Mouse (Mus musculus) adrenal gland, adult (tissue): Measurements from ENCODE around the gene Gm38100.

Source experiments
- DNase-seq, 2 experiments: peaks; one replicate each; pipeline ENCODE4 v3.0.0; 2022 to 2023; ENCODE audit warnings: low spot score in 1 of 2; ENCODE audit not compliant: inconsistent age in 2 of 2

The Gm38100 gene

GRCm38 (mm10) chr1:175967004-175967745, 47.0 kb downstream of the Gm38100 start:
- DNase-seq = peak in 1 of 2 experiments; percentile 28

- DNase-seq = no peak
Observed at GRCm38 (mm10) chr1:175970710-175971109, 50.6 kb downstream of the Gm38100 start.
